Mouse (Mus musculus) midbrain, postnatal 0 days (tissue): ENCODE measurements at regions not wholly inside any gene's neighbourhood (a gene's known extent, or its start where the extent isn't known, plus 50 kb on each side); places are given as distances from the start of the nearest gene placed in this dataset.
A peak's percentile ranks its signal among the peaks of the same experiment; 100 is the strongest.

Source experiments
- ATAC-seq: fragments of 200-750 bp; cut with Nextera tagmentation; 2 replicates; pipeline ENCODE4 v1.8.0; 2017; ENCODE audit warnings: moderate number of reproducible peaks, mild to moderate bottlenecking, moderate TSS enrichment, moderate library complexity; ENCODE audit not compliant: low FRiP score
- DNase-seq: peaks from one replicate; pipeline ENCODE4 v3.0.0-alpha.2; 2015; ENCODE audit warnings: low spot score
- H3K27ac ChIP-seq: fragments of 300-500 bp; sonication (generic); 2 replicates; pipeline ENCODE4 v1.5.1; 2014; ENCODE audit warnings: low read depth, mild to moderate bottlenecking, low read length, mixed read lengths
- H3K27me3 ChIP-seq: fragments of 300-500 bp; sonication (generic); 2 replicates; pipeline ENCODE4 v1.6.1; 2014; ENCODE audit warnings: low read length, control low read depth, mixed read lengths; ENCODE audit not compliant: insufficient read depth
- H3K36me3 ChIP-seq: fragments of 300-500 bp; sonication (generic); 2 replicates; pipeline ENCODE4 v1.6.1; 2014; ENCODE audit warnings: low read length, control low read depth, mixed read lengths; ENCODE audit not compliant: insufficient read depth
- H3K4me1 ChIP-seq: fragments of 300-500 bp; sonication (generic); 2 replicates; pipeline ENCODE4 v1.6.1; 2014; ENCODE audit warnings: mild to moderate bottlenecking, control low read depth, antibody characterized with exemption, low read length, mixed read lengths; ENCODE audit not compliant: insufficient read depth
- H3K4me2 ChIP-seq: fragments of 300-500 bp; sonication (generic); 2 replicates; pipeline ENCODE4 v1.6.1; 2014; ENCODE audit warnings: low read depth, mild to moderate bottlenecking, low read length, mixed read lengths; ENCODE audit not compliant: poor library complexity, severe bottlenecking
- H3K4me3 ChIP-seq: fragments of 300-500 bp; sonication (generic); 2 replicates; pipeline ENCODE4 v1.5.1; 2014; ENCODE audit warnings: low read depth, mild to moderate bottlenecking, low read length, moderate library complexity
- H3K9ac ChIP-seq: fragments of 300-500 bp; sonication (generic); replicated peaks from 2 replicates; pipeline ENCODE4 v1.6.1; 2014; ENCODE audit warnings: mild to moderate bottlenecking, low read length, moderate library complexity, mixed read lengths; ENCODE audit not compliant: poor library complexity, severe bottlenecking
- H3K9me3 ChIP-seq: fragments of 300-500 bp; sonication (generic); 2 replicates; pipeline ENCODE4 v1.6.1; 2016; ENCODE audit warnings: low read length, control low read depth
- CTCF ChIP-seq: IDR thresholded peaks from 2 replicates; pipeline ENCODE4 v1.5.1; 2016; ENCODE audit warnings: antibody characterized with exemption, mild to moderate bottlenecking
- WGBS: fragments of 180-500 bp; shearing (Covaris S2); extraction: QIAGEN DNeasy Blood & Tissue Kit; methylation state at CpG from one replicate; pipeline ENCODE4 v1.1.7; 2014; 5-methylcytosine and 5-hydroxymethylcytosine counted together

- 62% methylated on average over 12 of the region's 12 CpGs for WGBS
- no peaks in the 10 kb centered on the region for H3K4me1 ChIP-seq
- H3K4me3 ChIP-seq: no peak overlapping the region
- no peak for TF ChIP-seq CTCF
- ATAC-seq: no peak
- H3K36me3 ChIP-seq: no peaks in the 10 kb centered on the region
- H3K27ac ChIP-seq: no peak overlapping the region
- no peak overlapping the region for H3K9ac ChIP-seq
- no peaks in the 10 kb centered on the region for H3K27me3 ChIP-seq
- no peaks in the 10 kb centered on the region for H3K9me3 ChIP-seq
- DNase-seq: no peak
- H3K4me2 ChIP-seq: no peak overlapping the region
Measured at GRCm38 (mm10) chr4:142496605-142497004, 257.4 kb upstream of the Kazn start.

GRCm38 (mm10) chr4:142492926-142493492 lies 253.8 kb upstream of the Kazn start:
- Histone ChIP-seq H3K27me3 (no peaks in the 10 kb centered on the region), H3K4me2 (no peak overlapping the region), H3K4me3 (no peak overlapping the region), H3K9me3 (no peaks in the 10 kb centered on the region), H3K9ac (no peak overlapping the region), H3K27ac (no peak overlapping the region), H3K4me1 (no peaks in the 10 kb centered on the region), H3K36me3 (no peaks in the 10 kb centered on the region)
- no peak for TF ChIP-seq CTCF
- ATAC-seq: no peak
- DNase-seq: no peak
- 78% methylated on average over 10 of the region's 10 CpGs for WGBS

- TF ChIP-seq CTCF: no peak
- H3K9me3 ChIP-seq: no peaks in the 10 kb centered on the region
- H3K4me2 ChIP-seq: no peak overlapping the region
- no peaks in the 10 kb centered on the region for H3K27me3 ChIP-seq
- no peak overlapping the region for H3K27ac ChIP-seq
- DNase-seq (no peak), ATAC-seq (no peak)
- H3K9ac ChIP-seq: no peak overlapping the region
- H3K4me3 ChIP-seq: no peak overlapping the region
- H3K36me3 ChIP-seq: no peaks in the 10 kb centered on the region
- WGBS: 58% methylated on average over 4 of the region's 4 CpGs
- H3K4me1 ChIP-seq: no peaks in the 10 kb centered on the region; the same call in 1 of the 2 replicates
Measured at GRCm38 (mm10) chr4:142485784-142486423, 246.7 kb upstream of the Kazn start.

- H3K4me1 ChIP-seq: peaks cover 4% of the 10 kb centered on the region; the same call in 1 of the 2 replicates
- no peak for TF ChIP-seq CTCF
- peak overlapping the region; percentile 65 for H3K4me2 ChIP-seq
- H3K9me3 ChIP-seq: no peaks in the 10 kb centered on the region
- H3K27me3 ChIP-seq: no peaks in the 10 kb centered on the region
- ATAC-seq: no peak
- no peaks in the 10 kb centered on the region for H3K36me3 ChIP-seq
- H3K9ac ChIP-seq: peak overlapping the region; percentile 20; the same call in 1 of the 2 replicates
- peak overlapping the region; percentile 31 for H3K4me3 ChIP-seq
- WGBS: 62% methylated on average over 10 of the region's 10 CpGs
- no peak overlapping the region for H3K27ac ChIP-seq
- no peak for DNase-seq
Measured at GRCm38 (mm10) chr4:142475632-142476031, 236.4 kb upstream of the Kazn start.

- peak overlapping the region; percentile 23 for H3K4me3 ChIP-seq
Measured at GRCm38 (mm10) chr4:142474626-142475025, 235.4 kb upstream of the Kazn start.

GRCm38 (mm10) chr4:142474018-142474417 lies 234.8 kb upstream of the Kazn start:
- no peaks in the 10 kb centered on the region for H3K27me3 ChIP-seq
- H3K4me3 ChIP-seq: peak overlapping the region; percentile 23; the same call in 1 of the 2 replicates
- H3K9ac ChIP-seq: no peak overlapping the region; the same call in 1 of the 2 replicates
- no peaks in the 10 kb centered on the region for H3K36me3 ChIP-seq
- H3K27ac ChIP-seq: no peak overlapping the region
- H3K4me1 ChIP-seq: peaks cover 4% of the 10 kb centered on the region; the same call in 1 of the 2 replicates
- no peak for TF ChIP-seq CTCF
- peak overlapping the region; percentile 65 for H3K4me2 ChIP-seq
- DNase-seq: peak; percentile 80
- no peak for ATAC-seq
- WGBS: 23% methylated on average over 12 of the region's 12 CpGs
- H3K9me3 ChIP-seq: no peaks in the 10 kb centered on the region

More at GRCm38 (mm10) chr4:142474626-142475025, 235.4 kb upstream of the Kazn start:
- no peaks in the 10 kb centered on the region for H3K36me3 ChIP-seq
- 71% methylated on average over 7 of the region's 7 CpGs for whole genome bisulfite sequencing
- H3K27me3 ChIP-seq: no peaks in the 10 kb centered on the region
- ATAC-seq: no peak
- H3K4me1 ChIP-seq: peaks cover 4% of the 10 kb centered on the region; the same call in 1 of the 2 replicates
- H3K9me3 ChIP-seq: no peaks in the 10 kb centered on the region
- no peak for DNase-seq
- H3K27ac ChIP-seq: no peak overlapping the region
- no peak for TF ChIP-seq CTCF
- H3K4me2 ChIP-seq: peak overlapping the region; percentile 65
- H3K9ac ChIP-seq: no peak overlapping the region
